Mouse (Mus musculus): ENCODE results near the gene Slc1a3. TPM values are rescaled to one million over a fixed set of nuclear protein-coding genes. Genes with fewer than 3 reads are reported as not detected.
A peak's percentile ranks its signal among the peaks of the same experiment; 100 is the strongest.

Gene Slc1a3
- polyA plus RNA-seq, 1 experiment from 2014 or later: 2.4 TPM

DNA sequence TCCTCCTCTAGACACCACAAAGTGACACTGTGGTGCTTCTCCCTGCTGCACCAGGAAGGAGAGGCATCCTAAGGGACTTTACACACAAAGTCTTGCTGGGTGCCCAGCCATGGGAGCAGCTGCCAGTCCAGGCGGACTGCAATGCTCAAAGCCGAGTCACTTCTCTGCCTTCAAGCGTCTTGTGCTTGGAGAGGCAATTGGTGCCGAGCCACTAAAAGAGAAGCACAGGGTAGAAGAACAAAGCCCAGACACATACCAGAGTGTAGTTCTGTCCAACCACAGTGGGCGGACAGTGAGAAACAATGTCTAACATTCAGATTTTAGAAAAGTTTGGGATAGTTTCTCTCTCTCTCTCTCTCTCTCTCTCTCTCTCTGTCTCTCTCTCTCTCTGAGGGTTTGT is 38.0 kb downstream of the Slc1a3 start:
- Histone ChIP-seq H3K9me3 (replicated peaks) (no peaks in the 10 kb centered on the region), H3K9ac (no peak overlapping the region), H3K4me3 (no peak overlapping the region), H3K4me1 (no peaks in the 10 kb centered on the region), H3K36me3 (no peaks in the 10 kb centered on the region), H3K27ac (no peak overlapping the region), H3K4me2 (no peak overlapping the region), H3K27me3 (replicated peaks) (peaks cover 1% of the 10 kb centered on the region; the same call in 1 of the 2 replicates)
- WGBS (ENCODE audit: insufficient replicate concordance): 65% methylated on average over 5 of the region's 5 CpGs
- no peak for ATAC-seq

DNA sequence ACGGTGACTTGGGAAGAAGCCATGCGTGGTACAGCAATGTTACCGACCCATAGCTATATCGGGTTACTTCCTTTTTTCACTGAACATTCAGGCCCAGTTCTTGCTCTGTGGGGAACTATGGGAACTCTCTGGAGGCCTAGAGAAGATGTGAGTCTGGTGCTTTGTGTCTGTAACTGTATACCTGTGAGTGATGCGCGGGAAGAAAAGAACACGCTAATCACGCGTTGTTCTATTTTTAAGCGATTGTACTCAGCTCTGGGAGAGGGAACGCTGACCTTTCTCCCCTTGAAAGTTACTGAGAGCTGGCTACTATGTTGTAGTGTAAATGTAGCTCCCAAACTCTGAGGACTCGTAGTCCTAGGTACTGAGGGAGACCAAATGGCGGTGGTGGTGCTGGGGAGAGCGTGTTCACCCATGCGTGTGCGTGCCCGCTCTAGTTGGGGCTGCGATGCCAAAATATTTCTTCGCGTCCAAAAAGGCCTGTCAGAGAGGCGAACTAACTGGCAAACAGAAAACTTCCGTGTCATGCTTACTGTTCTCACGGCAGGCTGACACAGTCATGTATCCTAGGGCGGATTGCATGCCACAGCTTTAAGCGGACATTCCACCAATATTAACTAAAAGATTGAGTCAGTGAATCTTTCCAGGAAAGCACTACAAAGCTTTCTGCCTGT is 42.6 kb downstream of the Slc1a3 start:
- peaks cover 5% of the 10 kb centered on the region; the same call in 1 of the 2 replicates for H3K4me1 ChIP-seq
- 83% methylated on average over 25 of the region's 25 CpGs for WGBS (ENCODE audit: insufficient replicate concordance)
- no peak overlapping the region for H3K4me2 ChIP-seq
- no peak overlapping the region for H3K27ac ChIP-seq
- no peak overlapping the region for H3K9ac ChIP-seq
- no peaks in the 10 kb centered on the region for H3K36me3 ChIP-seq
- ATAC-seq: no peak
- H3K27me3 ChIP-seq (replicated peaks): peaks cover 32% of the 10 kb centered on the region
- H3K4me3 ChIP-seq: no peak overlapping the region
- H3K9me3 ChIP-seq (replicated peaks): no peaks in the 10 kb centered on the region

DNA sequence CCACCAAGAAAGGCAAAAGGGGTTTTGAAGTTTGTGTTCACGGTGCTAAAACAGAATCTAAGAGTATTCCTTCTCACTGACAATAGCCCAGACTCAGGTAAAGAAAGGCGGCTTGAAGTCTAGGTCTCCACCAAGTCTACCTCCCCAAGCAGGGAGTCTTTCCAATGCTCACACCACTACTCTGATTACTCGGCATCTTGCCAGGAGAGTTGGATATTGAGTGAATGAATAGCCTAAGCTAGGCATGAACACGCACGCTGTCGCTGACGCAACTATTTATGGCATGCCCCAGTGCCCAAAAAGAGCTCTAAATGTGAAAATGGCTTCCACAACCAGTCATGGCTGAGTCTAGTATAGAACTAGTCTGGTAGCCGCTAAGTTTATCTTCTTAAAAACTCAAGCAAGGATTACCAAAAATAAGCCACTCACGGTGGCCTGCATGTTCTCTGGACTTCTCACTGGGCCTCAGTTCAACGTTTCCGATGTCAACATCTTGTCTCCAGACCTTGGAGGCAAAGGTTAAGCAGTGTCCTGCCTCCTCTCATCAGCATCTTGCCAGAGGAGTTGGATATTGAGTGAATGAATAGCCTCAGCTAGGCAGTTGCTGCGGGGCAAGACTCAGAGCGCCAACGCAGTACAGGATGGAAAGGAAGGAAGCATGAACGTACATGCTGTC is 44.8 kb downstream of the Slc1a3 start:
- no peak overlapping the region for H3K4me3 ChIP-seq
- 79% methylated on average over 15 of the region's 15 CpGs for WGBS (ENCODE audit: insufficient replicate concordance)
- peaks cover 35% of the 10 kb centered on the region for H3K27me3 ChIP-seq (replicated peaks)
- H3K4me2 ChIP-seq: no peak overlapping the region
- H3K9me3 ChIP-seq (replicated peaks): no peaks in the 10 kb centered on the region
- peaks cover 24% of the 10 kb centered on the region for H3K4me1 ChIP-seq
- no peak overlapping the region for H3K9ac ChIP-seq
- H3K36me3 ChIP-seq: no peaks in the 10 kb centered on the region
- no peak for ATAC-seq
- no peak overlapping the region for H3K27ac ChIP-seq

DNA sequence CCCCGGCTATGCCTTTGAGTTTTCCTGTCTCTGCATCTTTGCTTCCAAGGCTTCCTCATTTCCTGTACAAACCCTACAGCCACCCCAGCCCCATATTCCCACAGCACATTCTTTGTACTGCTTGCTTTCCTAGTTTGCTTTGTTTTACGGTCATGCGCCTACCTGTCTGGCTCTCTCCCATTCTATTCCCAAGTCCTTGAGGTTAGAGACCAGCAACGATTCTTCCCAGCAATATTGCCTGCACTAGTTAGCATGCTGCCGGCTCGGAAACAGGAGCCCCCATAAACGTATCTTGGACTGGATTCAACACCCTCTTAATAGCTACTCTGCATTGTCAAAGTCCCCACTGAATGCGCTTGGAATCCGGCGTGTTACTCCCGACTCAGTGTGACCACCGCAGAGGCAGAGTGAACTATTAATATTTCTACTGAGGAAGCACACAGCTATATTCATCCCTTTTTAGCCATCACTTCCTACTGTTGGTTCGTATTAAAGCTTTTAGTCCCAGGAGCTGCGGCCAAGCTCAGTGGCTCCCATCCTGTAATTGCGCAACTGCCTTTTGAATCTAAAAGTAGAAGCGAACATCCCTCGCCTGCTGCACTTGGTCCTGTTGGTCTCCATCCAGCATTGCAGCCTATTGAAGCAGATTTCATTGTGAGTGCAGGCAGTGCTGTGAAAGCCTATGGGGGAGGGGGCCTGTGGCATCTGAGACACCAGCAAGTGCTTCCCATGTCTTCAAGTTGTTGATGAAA is 47.0 kb downstream of the Slc1a3 start:
- H3K9me3 ChIP-seq (replicated peaks): no peaks in the 10 kb centered on the region
- no peak overlapping the region for H3K4me2 ChIP-seq

DNA sequence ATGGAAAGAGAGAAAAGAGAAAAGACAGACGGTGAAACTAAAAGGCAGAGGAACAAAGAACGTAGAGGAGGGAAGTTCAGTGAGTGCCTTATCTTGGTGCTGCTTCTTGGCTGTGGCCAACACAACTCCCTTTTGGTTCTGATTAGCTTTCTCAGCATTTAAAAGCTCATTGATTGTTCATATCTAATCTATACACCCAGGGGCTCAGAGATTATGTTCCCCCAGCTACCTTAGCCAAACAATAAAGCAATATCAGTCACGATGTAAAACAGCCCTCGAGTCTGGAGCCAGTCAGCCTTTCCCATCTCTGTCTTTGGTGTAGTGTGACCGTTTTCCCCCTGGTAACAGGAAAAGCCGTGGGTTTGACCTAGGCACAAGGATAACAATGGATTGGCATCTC is 48.7 kb downstream of the Slc1a3 start:
- Histone ChIP-seq H3K9me3 (replicated peaks) (no peaks in the 10 kb centered on the region), H3K36me3 (no peaks in the 10 kb centered on the region), H3K4me2 (peak overlapping the region; percentile 25), H3K4me1 (peaks cover 40% of the 10 kb centered on the region), H3K27me3 (replicated peaks) (peaks cover 33% of the 10 kb centered on the region), H3K9ac (no peak overlapping the region), H3K4me3 (no peak overlapping the region), H3K27ac (no peak overlapping the region)
- 6% methylated on average over 6 of the region's 6 CpGs for WGBS (ENCODE audit: insufficient replicate concordance)
- peak; percentile 78 for ATAC-seq

More for the DNA sequence above, 47.0 kb downstream of the Slc1a3 start:
- no peak overlapping the region for H3K4me3 ChIP-seq
- peaks cover 38% of the 10 kb centered on the region for H3K27me3 ChIP-seq (replicated peaks)
- H3K27ac ChIP-seq: no peak overlapping the region
- H3K4me1 ChIP-seq: peaks cover 27% of the 10 kb centered on the region
- no peak overlapping the region for H3K9ac ChIP-seq
- ATAC-seq: no peak
- 45% methylated on average over 17 of the region's 17 CpGs for WGBS (ENCODE audit: insufficient replicate concordance)
- no peaks in the 10 kb centered on the region for H3K36me3 ChIP-seq

DNA sequence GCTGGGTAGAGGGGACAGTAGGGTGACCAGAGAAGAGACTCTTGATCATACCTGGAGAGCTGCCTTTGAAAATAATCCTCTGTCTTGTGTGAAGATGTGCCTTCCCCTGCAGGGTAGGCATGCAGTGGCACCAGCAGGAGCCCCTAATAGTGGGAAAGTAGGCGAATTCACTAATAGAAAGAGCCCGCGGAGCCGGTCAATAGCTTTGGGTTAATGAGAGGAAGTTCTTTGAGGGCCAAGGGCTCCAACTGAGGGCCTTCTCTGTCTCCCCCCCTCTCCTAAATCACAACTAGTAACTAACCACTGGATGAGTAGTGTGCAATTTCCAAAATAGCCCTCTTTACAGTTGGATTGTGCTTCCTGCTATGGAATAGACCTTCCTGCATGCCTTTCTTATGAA is 50.6 kb downstream of the Slc1a3 start:
- H3K27ac ChIP-seq: no peak overlapping the region

DNA sequence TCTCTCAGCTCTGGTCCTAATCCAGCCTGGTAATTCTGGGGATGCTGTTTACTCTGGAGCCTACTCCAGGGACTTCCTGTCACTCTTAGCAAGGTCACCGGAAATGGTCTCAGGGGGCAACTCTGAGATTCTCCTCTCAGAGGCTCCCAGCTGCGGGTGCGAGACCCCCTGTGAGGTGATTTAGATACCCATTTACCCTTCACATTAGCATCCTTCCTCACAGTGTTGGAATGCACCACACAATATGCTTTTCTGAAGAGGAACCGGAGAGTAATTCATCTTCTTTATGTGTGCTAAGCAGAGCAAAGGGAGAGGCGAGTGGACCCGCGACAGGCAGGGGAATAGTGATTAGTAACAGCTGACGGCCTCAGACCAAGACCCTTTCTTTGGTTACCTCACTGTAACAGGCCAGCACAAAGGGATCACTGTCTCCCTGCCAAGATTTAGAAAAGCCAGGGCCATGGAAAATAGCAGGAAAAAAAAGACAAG is 51.0 kb downstream of the Slc1a3 start:
- Histone ChIP-seq H3K27me3 (replicated peaks) (peaks cover 20% of the 10 kb centered on the region), H3K4me2 (no peak overlapping the region), H3K27ac (no peak overlapping the region), H3K4me1 (peaks cover 40% of the 10 kb centered on the region), H3K9ac (no peak overlapping the region), H3K9me3 (replicated peaks) (no peaks in the 10 kb centered on the region), H3K4me3 (no peak overlapping the region), H3K36me3 (no peaks in the 10 kb centered on the region)
- ATAC-seq: no peak
- WGBS (ENCODE audit: insufficient replicate concordance): 53% methylated on average over 8 of the region's 8 CpGs

More for the DNA sequence above, 50.6 kb downstream of the Slc1a3 start:
- no peak overlapping the region for H3K4me2 ChIP-seq
- H3K9ac ChIP-seq: no peak overlapping the region
- H3K36me3 ChIP-seq: no peaks in the 10 kb centered on the region
- WGBS (ENCODE audit: insufficient replicate concordance): 75% methylated on average over 4 of the region's 4 CpGs
- H3K27me3 ChIP-seq (replicated peaks): peaks cover 20% of the 10 kb centered on the region
- ATAC-seq: no peak
- no peaks in the 10 kb centered on the region for H3K9me3 ChIP-seq (replicated peaks)
- H3K4me3 ChIP-seq: no peak overlapping the region
- peaks cover 40% of the 10 kb centered on the region for H3K4me1 ChIP-seq

DNA sequence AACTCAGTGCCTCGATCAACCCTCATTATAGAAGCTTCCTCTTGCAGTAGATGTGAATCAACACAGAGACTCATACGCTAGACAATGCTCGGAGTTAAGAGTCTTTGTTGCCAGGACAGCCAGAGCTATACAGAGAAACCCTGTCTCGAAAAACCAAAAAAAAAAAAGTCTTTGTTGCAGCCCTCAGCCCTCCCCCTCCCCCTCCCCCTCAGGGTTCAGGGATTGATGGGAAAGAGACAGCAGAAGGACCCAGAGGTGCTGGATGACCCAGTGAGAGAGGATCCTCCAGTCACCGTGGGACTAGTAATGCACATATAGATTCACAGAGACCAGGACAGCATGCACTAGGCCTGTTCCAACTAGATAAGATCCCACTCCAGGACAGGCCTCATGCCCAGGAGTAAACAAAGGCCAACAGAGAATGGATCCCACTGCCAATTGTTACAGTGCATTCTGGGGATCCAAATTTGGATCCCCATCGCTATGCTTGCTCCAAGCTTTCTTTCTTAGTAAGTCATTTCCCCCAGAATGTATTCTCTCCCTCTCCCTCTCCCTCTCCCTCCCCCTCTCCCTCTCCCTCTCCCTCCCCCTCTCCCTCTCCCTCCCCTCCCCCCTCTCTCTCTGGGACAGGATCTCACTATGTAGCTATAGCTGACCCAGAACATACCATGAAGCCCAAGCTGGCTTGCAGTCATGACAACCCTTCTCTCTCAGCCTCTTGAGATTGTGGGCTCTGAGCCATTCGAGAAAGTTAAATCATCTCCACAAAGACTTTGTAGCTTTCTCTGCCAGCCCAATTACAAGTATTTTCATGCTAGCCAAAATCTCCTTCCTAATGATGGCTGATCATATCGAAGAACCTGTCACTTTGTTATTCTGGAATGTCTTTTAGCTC is 52.2 kb downstream of the Slc1a3 start:
- Histone ChIP-seq H3K27ac (no peak overlapping the region), H3K27me3 (replicated peaks) (peaks cover 10% of the 10 kb centered on the region), H3K4me1 (peaks cover 38% of the 10 kb centered on the region), H3K9ac (no peak overlapping the region), H3K4me3 (no peak overlapping the region), H3K36me3 (no peaks in the 10 kb centered on the region), H3K4me2 (no peak overlapping the region), H3K9me3 (replicated peaks) (no peaks in the 10 kb centered on the region)
- WGBS (ENCODE audit: insufficient replicate concordance): 62% methylated on average over 8 of the region's 8 CpGs
- peak; percentile 83 for ATAC-seq

DNA sequence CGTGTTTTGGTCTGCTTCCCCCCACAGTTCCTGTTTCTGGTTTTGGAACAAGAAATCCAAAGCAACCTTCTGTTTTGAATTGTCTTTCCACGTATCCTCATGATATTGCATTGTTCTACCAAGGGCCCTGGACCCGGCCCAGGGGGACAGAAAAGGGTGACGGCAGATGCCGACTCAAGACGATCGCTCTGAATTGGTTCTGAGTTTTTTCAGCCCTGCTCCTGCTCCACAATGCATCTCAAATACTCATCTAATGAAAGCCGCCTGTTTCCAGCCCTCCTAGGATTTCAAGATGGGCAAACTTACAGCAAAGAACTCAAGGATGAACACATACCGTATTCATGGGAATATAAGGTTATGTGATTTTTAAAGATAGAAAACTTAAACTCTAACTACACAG is 55.3 kb downstream of the Slc1a3 start:
- H3K27ac ChIP-seq: no peak overlapping the region
- peaks cover 16% of the 10 kb centered on the region for H3K4me1 ChIP-seq
- H3K27me3 ChIP-seq (replicated peaks): 0 out of 2 replicates have a peak, but pooled peaks cover under 1% of the 10 kb centered on the region
- H3K36me3 ChIP-seq: no peaks in the 10 kb centered on the region
- H3K9ac ChIP-seq: no peak overlapping the region
- H3K9me3 ChIP-seq (replicated peaks): no peaks in the 10 kb centered on the region
- H3K4me2 ChIP-seq: no peak overlapping the region
- ATAC-seq: no peak
- H3K4me3 ChIP-seq: no peak overlapping the region
- WGBS (ENCODE audit: insufficient replicate concordance): 75% methylated on average over 9 of the region's 9 CpGs

DNA sequence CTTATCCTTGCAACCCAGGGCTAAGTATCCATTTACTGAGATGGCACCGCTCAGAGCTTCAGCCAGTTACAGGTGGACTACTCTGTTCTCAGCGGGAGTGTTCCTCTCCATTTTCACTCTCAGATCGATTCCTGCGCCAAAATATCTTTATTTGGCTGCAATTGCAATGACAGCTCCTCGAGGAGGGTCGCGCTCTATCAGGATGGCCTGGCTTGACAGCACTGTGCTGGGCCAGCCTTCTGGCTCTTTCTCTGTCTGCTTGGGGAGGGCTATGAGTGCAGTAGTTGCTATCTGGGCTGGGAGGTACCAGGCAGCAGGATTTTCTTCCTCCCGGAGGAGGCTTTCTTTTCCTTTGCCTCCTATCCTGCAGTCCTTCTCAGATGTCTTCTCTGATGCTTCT is 57.9 kb downstream of the Slc1a3 start:
- H3K27me3 ChIP-seq (replicated peaks): no peaks in the 10 kb centered on the region
- WGBS (ENCODE audit: insufficient replicate concordance): 79% methylated on average over 8 of the region's 8 CpGs
- H3K27ac ChIP-seq: no peak overlapping the region
- no peak for ATAC-seq
- no peak overlapping the region for H3K4me3 ChIP-seq
- no peaks in the 10 kb centered on the region for H3K9me3 ChIP-seq (replicated peaks)
- no peak overlapping the region for H3K4me2 ChIP-seq
- peaks cover 4% of the 10 kb centered on the region; the same call in 1 of the 2 replicates for H3K4me1 ChIP-seq
- H3K36me3 ChIP-seq: no peaks in the 10 kb centered on the region
- no peak overlapping the region for H3K9ac ChIP-seq

DNA sequence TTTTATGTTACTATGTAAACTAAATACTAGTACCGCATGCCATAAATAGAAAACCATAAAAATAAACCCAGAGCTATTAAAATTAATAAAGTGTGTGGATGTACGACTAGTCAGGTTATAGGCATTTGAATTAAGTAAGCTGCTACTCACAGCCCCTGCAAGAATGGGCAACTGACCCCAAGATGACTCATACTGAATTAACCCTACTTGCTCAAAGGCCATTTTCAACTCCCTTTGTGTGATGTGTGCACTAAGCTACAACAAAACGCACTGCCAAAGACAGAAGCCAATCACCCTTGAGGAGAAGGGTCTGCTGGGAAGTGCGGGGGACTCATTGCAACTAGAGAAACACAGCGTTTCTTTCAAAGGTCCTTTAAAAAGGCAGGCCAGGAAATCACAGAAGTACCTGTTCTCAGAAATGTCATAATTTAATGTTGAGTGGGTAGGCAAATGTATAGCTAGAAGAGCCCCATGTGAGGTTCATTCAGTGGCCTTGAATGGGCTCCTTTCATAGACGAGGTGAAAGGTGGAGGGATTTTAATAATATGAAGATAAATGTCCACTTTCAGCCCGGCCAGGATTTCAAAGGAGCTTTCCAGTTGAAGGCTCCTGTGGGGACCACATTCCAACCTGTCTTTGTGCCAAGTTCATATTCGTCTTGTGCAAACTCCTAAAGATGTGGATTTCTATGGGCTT is 66.4 kb downstream of the Slc1a3 start:
- H3K9me3 ChIP-seq (replicated peaks): no peaks in the 10 kb centered on the region
- 65% methylated on average over 8 of the region's 8 CpGs for WGBS (ENCODE audit: insufficient replicate concordance)

More for the DNA sequence above, 66.4 kb downstream of the Slc1a3 start:
- H3K27ac ChIP-seq: no peak overlapping the region
- H3K4me3 ChIP-seq: no peak overlapping the region
- no peaks in the 10 kb centered on the region for H3K27me3 ChIP-seq (replicated peaks)
- no peak overlapping the region for H3K4me2 ChIP-seq
- H3K4me1 ChIP-seq: no peaks in the 10 kb centered on the region
- H3K36me3 ChIP-seq: no peaks in the 10 kb centered on the region
- no peak for ATAC-seq
- H3K9ac ChIP-seq: no peak overlapping the region
